Mouse (Mus musculus) CD4-positive naive resting alpha-beta T cell, adult 76 days (primary cell): ENCODE data around the gene A430033K04Rik. TPM values are rescaled to one million over a fixed set of nuclear protein-coding genes. Genes with fewer than 3 reads are reported as not detected.

Experiments used
- total RNA-seq: library from RNA; stranded (reverse); gene quantifications from one replicate; pipeline ENCODE4 v1.2.4, GENCODE M21; 2023

A430033K04Rik gene
- 5.1 TPM for total RNA-seq

DNA sequence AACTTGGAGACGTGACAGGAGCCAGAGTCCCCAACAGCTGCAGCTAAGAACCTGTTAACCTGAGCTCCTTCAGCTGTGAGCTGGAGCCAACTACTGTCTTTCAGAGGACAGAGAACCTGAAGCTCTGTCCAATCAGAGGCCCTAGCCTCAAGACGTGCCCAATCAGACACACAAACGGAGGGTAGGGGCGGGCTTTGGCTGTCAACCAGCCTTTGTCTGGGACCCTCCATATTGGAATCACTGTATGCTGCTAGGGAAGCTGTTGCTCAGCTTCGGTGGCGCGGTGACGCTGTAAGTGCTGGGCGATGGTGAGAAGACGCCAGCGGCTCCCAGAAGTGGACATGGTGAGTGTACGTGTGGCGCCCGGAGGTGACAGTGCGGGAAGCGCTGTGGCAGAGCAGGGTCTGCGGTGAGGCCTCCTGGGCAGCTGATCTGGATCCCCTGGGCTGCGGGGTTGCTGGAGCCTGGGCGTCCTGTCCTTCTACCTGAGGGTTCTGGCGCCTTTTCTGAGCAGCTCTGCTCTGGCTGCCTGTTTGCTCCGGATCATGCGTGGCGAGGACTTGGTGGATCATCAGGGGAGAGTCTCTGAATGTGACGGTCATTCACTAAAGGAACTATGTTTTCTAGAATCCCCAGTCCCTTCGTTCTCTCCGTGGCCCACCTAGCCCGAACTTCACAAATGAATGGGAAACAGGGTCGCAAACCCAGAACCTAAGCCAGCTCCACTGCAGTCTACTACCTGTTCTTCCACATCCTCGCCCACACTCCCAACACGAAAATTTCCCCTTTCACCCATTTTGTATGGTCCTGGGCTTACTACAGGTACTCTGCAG, at the start of gene A430033K04Rik:
A430033K04Rik (plus strand) TSS at position 215 of the 833 bp plus-strand sequence.

GRCm38 (mm10) chr5:138619211-138620128, 3.2 kb upstream of the A430033K04Rik start, which contains the start of gene Zfp68:
Zfp68 (minus strand) TSS chr5:138619761.

Other genes starting within 250 kb of the A430033K04Rik start
- 17.1 TPM for gene Zfp157, start 181.4 kb upstream of the A430033K04Rik start, total RNA-seq
- not detected for gene 1700123K08Rik, start 58.1 kb upstream of the A430033K04Rik start, total RNA-seq
- 46.2 TPM for gene Zfp68, start 3.1 kb upstream of the A430033K04Rik start, total RNA-seq
- not detected for gene Fam20c, start 131.7 kb downstream of the A430033K04Rik start, total RNA-seq
- not detected for gene Gm5294, start 197.2 kb downstream of the A430033K04Rik start, total RNA-seq